Mouse (Mus musculus) spleen, adult 2 months (tissue): ENCODE data around the gene Poc1a. TPM values are rescaled to one million over a fixed set of nuclear protein-coding genes. Genes with fewer than 3 reads are reported as not detected.
A peak's percentile ranks its signal among the peaks of the same experiment; 100 is the strongest.

ENCODE experiments used
- DNase-seq, 2 experiments: peaks; one replicate each; pipeline versions ENCODE4 v3.0.0 to v3.0.0-alpha.2; 2012 to 2021; ENCODE audit warnings: low spot score in 2 of 2, low read depth in 1 of 2
- H3K27ac ChIP-seq: fragments of 200-500 bp; 2 replicates; pipeline ENCODE4 v1.5.1; 2012; ENCODE audit warnings: low read length, inconsistent platforms; ENCODE audit not compliant: insufficient read depth
- H3K27me3 ChIP-seq: fragments of 200-500 bp; 2 replicates; pipeline ENCODE4 v1.6.1; 2012; ENCODE audit warnings: mild to moderate bottlenecking, moderate library complexity, low read length, inconsistent platforms; ENCODE audit not compliant: control insufficient read depth, insufficient read depth
- H3K36me3 ChIP-seq: fragments of 200-500 bp; 2 replicates; pipeline ENCODE4 v1.6.1; 2012; ENCODE audit warnings: mild to moderate bottlenecking, low read length, inconsistent platforms; ENCODE audit not compliant: control insufficient read depth, insufficient read depth
- H3K4me1 ChIP-seq: fragments of 200-500 bp; 2 replicates; pipeline ENCODE4 v1.6.1; 2011; ENCODE audit warnings: inconsistent platforms; ENCODE audit not compliant: control insufficient read depth, insufficient read depth, insufficient read length
- H3K4me3 ChIP-seq: fragments of 200-500 bp; 2 replicates; pipeline ENCODE4 v1.5.1; 2011; ENCODE audit warnings: mild to moderate bottlenecking, inconsistent platforms; ENCODE audit not compliant: insufficient read depth, insufficient read length; ENCODE audit errors: extremely low read depth
- CTCF ChIP-seq: fragments of 200-500 bp; IDR thresholded peaks from 2 replicates; pipeline ENCODE4 v1.5.1; 2011; ENCODE audit warnings: mild to moderate bottlenecking, inconsistent platforms; ENCODE audit not compliant: insufficient read depth, insufficient read length, insufficient replicate concordance; ENCODE audit errors: extremely low read depth
- POLR2A ChIP-seq: fragments of 200-500 bp; IDR thresholded peaks from 2 replicates; pipeline ENCODE4 v1.6.1; 2011; ENCODE audit warnings: low read depth, low read length, inconsistent platforms
- WGBS: fragments of 180-500 bp; shearing (Covaris S2); methylation state at CpG from one replicate; pipeline ENCODE4 v1.1.7; 2018; 5-methylcytosine and 5-hydroxymethylcytosine counted together
- polyA plus RNA-seq: library from polyadenylated mRNA; depleted of rRNA; stranded (reverse); fragments of >200 nt; gene quantifications from 2 replicates; pipeline ENCODE4 v1.2.3, GENCODE M21; 2012

Poc1a gene
- polyA plus RNA-seq, 1 experiment: 6.8 TPM

DNA sequence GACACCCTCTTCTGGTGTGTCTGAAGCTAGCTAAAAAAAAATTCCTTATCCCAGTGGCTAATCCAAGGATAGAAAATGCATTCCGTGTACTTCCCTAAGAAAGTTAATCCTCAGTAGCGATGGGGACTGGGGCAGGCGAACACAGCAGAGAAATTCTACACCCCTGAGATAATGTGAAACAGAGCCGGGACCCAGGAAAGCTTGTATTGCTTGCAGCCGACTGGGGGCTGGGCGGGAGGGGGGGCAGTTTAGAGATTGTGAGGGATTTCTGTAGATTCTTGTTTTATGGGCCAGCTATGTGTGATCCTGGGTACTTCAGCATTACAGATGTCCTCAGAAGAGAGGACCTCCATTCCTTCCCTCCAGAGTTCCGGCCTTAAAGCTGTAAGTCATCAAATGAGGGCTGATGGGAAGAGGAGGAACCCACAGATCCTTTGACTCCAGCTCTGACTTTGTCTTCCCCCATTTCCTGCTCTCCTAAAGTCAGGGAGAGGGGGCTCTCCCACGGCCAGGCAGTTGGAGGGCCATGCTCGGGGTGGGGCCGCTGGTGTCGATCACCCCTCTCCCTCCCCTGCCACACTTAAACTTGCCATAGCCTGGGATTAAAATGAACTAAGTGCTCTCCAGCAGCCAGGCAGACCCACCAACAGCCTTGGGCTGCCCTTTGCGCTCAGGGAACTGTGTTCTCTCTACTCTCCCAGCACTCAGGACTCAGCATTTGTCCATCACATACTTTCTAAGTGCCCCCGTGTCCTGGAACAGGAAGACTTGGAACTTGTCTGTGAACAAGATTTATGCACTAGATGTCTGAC lies 59.8 kb downstream of the Poc1a start:
- Histone ChIP-seq H3K4me3 (no peak overlapping the region), H3K4me1 (no peaks in the 10 kb centered on the region), H3K36me3 (no peaks in the 10 kb centered on the region), H3K27me3 (no peaks in the 10 kb centered on the region), H3K27ac (no peak overlapping the region)
- DNase-seq: no peak
- 88% methylated on average over 13 of the region's 13 CpGs for WGBS
- TF ChIP-seq POLR2A: no peak
- TF ChIP-seq CTCF: no peak

DNA sequence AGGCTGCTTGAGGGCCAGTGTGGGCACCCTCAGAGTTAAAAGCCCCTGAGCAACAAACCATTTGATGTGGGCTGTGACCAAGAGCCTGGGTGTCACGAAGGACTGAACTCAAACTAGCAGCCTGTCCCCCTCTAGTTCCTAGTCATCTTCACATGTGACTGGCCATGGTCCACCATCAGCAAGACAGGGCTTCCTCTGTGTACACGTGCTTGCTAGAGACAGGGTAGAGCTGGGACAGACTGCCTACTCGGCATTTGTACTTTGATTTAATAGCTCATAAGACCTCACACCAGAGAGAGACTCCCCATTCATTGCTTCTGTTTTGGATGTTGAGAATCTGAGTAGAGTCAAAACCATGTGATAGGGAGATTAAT lies 60.4 kb downstream of the Poc1a start:
- Histone ChIP-seq H3K4me1 (no peaks in the 10 kb centered on the region), H3K36me3 (no peaks in the 10 kb centered on the region), H3K4me3 (no peak overlapping the region), H3K27me3 (no peaks in the 10 kb centered on the region), H3K27ac (no peak overlapping the region)
- DNase-seq: no peak
- no peak for TF ChIP-seq CTCF
- no peak for TF ChIP-seq POLR2A
- WGBS: 78% methylated on average over 3 of the region's 3 CpGs

DNA sequence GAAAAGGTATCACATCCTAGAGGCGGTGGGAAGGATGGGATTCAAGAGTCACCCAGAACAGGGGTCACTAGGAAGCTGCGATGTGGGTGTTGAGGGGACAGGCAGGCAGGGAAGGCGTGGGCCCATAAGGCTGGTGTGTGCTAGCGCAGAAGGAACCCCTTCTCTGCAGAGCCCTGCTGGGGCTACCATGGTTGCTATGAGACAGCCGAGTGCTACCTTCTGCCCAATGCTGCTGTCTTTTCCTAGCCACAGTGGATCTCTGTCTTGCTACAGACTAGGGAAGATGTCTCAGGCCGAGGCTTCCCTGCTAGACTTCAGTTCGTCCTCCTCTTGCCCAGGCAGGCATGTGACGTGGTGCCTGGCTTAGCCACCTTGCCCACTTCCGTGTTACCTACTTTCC lies 61.7 kb downstream of the Poc1a start:
- no peaks in the 10 kb centered on the region for H3K27me3 ChIP-seq
- 94% methylated on average over 9 of the region's 9 CpGs for WGBS
- TF ChIP-seq CTCF: no peak
- TF ChIP-seq POLR2A: no peak
- no peaks in the 10 kb centered on the region for H3K4me1 ChIP-seq
- DNase-seq: no peak
- no peak overlapping the region for H3K27ac ChIP-seq
- no peak overlapping the region for H3K4me3 ChIP-seq
- H3K36me3 ChIP-seq: no peaks in the 10 kb centered on the region

DNA sequence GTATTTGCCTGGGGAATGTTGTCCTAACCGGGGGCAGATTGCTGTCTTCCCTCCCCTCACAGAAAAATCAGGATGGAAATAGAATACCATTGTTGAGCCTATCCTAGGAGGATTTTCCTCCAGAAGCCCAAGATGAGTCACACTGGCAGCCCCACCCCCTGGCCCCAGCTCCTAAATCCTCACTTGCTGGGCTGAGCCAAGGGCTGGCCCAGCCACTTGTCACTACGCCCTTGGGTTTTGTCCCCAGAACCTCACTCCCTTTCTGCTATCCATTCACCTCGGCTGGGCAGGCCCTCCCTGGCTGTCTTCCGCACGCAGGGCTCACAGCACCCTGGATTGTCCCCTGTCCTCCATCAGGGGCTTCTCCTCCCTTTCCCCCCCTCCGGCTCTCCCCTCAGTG lies 64.3 kb downstream of the Poc1a start:
- TF ChIP-seq CTCF (no peak), POLR2A (no peak)
- H3K4me3 ChIP-seq: no peak overlapping the region
- H3K36me3 ChIP-seq: no peaks in the 10 kb centered on the region
- WGBS: 82% methylated on average over 6 of the region's 6 CpGs
- no peaks in the 10 kb centered on the region for H3K27me3 ChIP-seq
- H3K4me1 ChIP-seq: no peaks in the 10 kb centered on the region
- no peak overlapping the region for H3K27ac ChIP-seq
- DNase-seq: no peak

DNA sequence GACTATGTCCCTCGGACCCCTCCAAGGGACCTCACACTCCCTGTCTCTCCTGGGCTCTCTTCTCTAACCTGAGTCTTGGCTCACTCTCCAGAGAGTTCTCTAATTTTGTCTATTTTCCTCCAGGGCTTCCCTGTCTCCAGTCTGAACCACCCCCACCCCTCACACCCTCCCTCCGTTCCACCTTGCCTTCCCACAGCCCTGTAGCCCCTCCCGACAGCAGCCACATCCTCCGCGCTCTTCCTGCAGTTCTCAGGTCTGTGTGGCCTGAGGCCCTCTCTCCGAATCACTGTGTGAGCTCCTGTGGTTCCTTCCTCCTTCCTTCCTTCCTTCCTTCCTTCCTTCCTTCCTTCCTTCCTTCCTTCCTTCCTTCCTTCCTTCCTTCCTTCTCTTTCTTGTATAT lies 64.8 kb downstream of the Poc1a start:
- H3K4me3 ChIP-seq: no peak overlapping the region
- no peaks in the 10 kb centered on the region for H3K4me1 ChIP-seq
- H3K36me3 ChIP-seq: no peaks in the 10 kb centered on the region
- no peak overlapping the region for H3K27ac ChIP-seq
- TF ChIP-seq CTCF: no peak
- no peak for TF ChIP-seq POLR2A
- no peaks in the 10 kb centered on the region for H3K27me3 ChIP-seq
- no peak for DNase-seq
- WGBS: 55% methylated on average over 6 of the region's 6 CpGs

DNA sequence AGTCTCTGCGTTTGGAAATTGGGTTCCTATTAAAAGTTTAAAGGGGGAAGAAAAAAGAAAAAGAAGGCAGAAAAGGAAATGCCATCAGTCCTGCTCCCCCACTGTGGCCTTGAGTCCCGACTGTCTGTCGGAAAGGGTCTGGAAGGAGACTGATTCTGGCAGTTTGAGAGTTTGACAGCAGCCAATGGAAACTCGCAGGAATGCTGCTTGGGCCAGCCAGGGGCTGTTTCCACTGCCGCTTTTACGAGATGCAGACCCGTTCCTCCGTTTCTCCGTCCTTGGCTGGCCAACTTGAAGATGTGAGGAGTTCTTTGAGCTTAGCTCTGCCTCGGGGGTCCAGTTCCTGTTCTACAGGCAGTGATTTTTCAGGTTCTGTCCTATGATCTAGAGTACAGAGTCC lies 67.4 kb downstream of the Poc1a start:
- Histone ChIP-seq H3K4me1 (no peaks in the 10 kb centered on the region), H3K36me3 (no peaks in the 10 kb centered on the region), H3K27ac (no peak overlapping the region), H3K27me3 (no peaks in the 10 kb centered on the region), H3K4me3 (no peak overlapping the region)
- DNase-seq: no peak
- TF ChIP-seq POLR2A (no peak), CTCF (no peak)
- 86% methylated on average over 10 of the region's 10 CpGs for WGBS

DNA sequence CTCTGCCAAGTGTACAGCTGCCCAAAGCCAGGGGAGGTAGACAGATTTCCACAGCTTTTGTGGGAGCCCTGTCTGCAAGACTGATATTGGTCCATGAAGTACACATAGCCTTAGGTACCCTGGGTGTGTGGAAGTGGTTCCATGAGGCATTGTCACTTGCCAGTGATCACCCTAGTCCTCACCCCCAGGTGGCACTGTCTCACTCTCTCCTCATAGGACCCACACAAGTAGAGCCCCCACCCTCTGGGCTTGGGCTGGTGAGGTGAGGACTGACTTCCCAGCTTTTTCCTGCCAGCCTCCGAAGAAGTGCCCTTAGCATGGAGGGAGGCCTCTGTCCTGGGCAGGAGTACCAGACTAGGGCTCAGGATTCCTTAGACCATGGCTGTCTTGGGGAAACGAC lies 68.2 kb downstream of the Poc1a start:
- WGBS: 63% methylated on average over 2 of the region's 2 CpGs
- DNase-seq: peak; percentile 22 to 51

More for the DNA sequence above, 68.2 kb downstream of the Poc1a start:
- H3K4me3 ChIP-seq: no peak overlapping the region
- TF ChIP-seq CTCF: peak; percentile 54; the same call in 1 of the 2 replicates
- TF ChIP-seq POLR2A: no peak
- no peaks in the 10 kb centered on the region for H3K4me1 ChIP-seq
- no peaks in the 10 kb centered on the region for H3K36me3 ChIP-seq
- H3K27me3 ChIP-seq: no peaks in the 10 kb centered on the region
- no peak overlapping the region for H3K27ac ChIP-seq
